Mouse (Mus musculus): ENCODE data around the gene Cyp19a1. TPM values are rescaled to one million over a fixed set of nuclear protein-coding genes. Genes with fewer than 3 reads are reported as not detected.

Cyp19a1 gene
- polyA plus RNA-seq (2012; rRNA removed; ENCODE audit: low replicate concordance): not detected in 2 replicates

GRCm38 (mm10) chr9:54268010-54268409 is at the start of gene Cyp19a1:
TSS of gene Cyp19a1 (minus strand) at chr9:54268110.

GRCm38 (mm10) chr9:54286331-54286987 is 18.5 kb upstream of the Cyp19a1 start, which contains the start of gene Gldn:
TSS of gene Gldn (plus strand) at chr9:54286486.

Other genes starting within 250 kb of the Cyp19a1 start
- 0.16 and 0.32 TPM in 2 replicates for gene Tnfaip8l3, start 199.7 kb downstream of the Cyp19a1 start, polyA plus RNA-seq (2012; rRNA removed; ENCODE audit: low replicate concordance)
- 0.30 and 1.3 TPM in 2 replicates for gene Gldn, start 18.4 kb upstream of the Cyp19a1 start, polyA plus RNA-seq (2012; rRNA removed; ENCODE audit: low replicate concordance)
- 1.4 and 4.6 TPM in 2 replicates for gene Dmxl2, start 233.5 kb upstream of the Cyp19a1 start, polyA plus RNA-seq (2012; rRNA removed; ENCODE audit: low replicate concordance)

All from mammary gland, adult 2 months (tissue).